Comparison of ENCODE assay signal across 1 mouse cellular context in genomic region chrX:136067201-136067991, GRCm38 (mm10).
TF ChIP-seq lines count a peak whose summit lies in the region.

No protein-coding gene starts in this region.

TF ChIP-seq in ES-E14, 5 proteins besides CTCF, POLR2A, EP300 and RAD21:
- peak; percentile 28; the same call in 1 of the 2 replicates for TF ChIP-seq ZNF384 (IDR thresholded peaks at IDR 0.05; ENCODE audit: low read depth, low read length)
